Mouse (Mus musculus): Measurements from ENCODE around the gene Rin2.

DNA sequence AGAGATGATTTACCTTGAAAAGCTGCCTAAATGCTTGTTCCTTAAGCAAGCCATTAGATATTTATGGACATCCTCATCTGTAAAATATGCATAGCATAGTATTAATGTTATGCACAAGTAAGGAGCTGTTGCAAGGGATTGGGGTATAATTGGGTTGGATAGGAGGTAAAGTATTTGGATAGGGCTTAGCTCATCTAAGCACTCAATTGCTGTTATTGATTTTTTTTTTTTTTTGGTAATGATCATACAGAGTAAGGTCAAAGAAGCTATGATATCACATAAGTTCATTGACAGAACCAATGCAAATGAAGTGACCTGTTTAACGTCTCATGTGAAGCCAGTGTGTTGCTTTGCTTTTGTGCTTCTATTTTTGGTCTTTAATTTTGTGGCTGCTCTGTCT, 198.9 kb downstream of the Rin2 start:
- TF ChIP-seq CTCF (IDR thresholded peaks at IDR 0.05; ENCODE audit: control insufficient read depth, insufficient read depth, insufficient read length), result no peak
- no peak for TF ChIP-seq CEBPB (IDR thresholded peaks at IDR 0.05; ENCODE audit: low read depth)
- TF ChIP-seq MAX (IDR thresholded peaks at IDR 0.05), result no peak
- no peak for TF ChIP-seq MYOD1 (IDR thresholded peaks at IDR 0.05; ENCODE audit: control insufficient read depth, insufficient read length, low read depth)
- no peak for TF ChIP-seq USF1 (IDR thresholded peaks at IDR 0.05; ENCODE audit: low read depth)
- TF ChIP-seq MYOG (IDR thresholded peaks at IDR 0.05; ENCODE audit: control insufficient read depth, extremely low read depth, insufficient read length), result no peak
